Mouse (Mus musculus) gastrocnemius, postnatal 36 days (tissue): ENCODE measurements around the gene Olfr344. TPM values are rescaled to one million over a fixed set of nuclear protein-coding genes. Genes with fewer than 3 reads are reported as not detected.

Source experiments
- DNase-seq, 2 experiments: peaks; one replicate each; pipeline ENCODE4 v3.0.0; 2022
- intact Hi-C: fragments of 180-260 bp; cut with DNase I; formaldehyde crosslinking; loops from one replicate; pipeline ENCODE4 v1.15.1; 2025
- long read RNA-seq, 2 experiments: library from polyadenylated mRNA; stranded (forward); transcript quantifications; one replicate each; pipeline ENCODE4 v2.0.0; 2021
- total RNA-seq, 2 experiments: library from RNA; stranded (reverse); gene quantifications; 2 replicates each; pipeline ENCODE4 v1.2.3; 2021

Gene Olfr344
- not detected for total RNA-seq
- long read RNA-seq, experiment 1: 0 reads
- long read RNA-seq, experiment 2: 0 reads

GRCm38 (mm10) chr2:36566362-36566761, at the start of gene Olfr344:
Gene Olfr344 (plus strand): TSS chr2:36566662.
- intact Hi-C loops: no loop called here
- DNase-seq: no peak

DNA sequence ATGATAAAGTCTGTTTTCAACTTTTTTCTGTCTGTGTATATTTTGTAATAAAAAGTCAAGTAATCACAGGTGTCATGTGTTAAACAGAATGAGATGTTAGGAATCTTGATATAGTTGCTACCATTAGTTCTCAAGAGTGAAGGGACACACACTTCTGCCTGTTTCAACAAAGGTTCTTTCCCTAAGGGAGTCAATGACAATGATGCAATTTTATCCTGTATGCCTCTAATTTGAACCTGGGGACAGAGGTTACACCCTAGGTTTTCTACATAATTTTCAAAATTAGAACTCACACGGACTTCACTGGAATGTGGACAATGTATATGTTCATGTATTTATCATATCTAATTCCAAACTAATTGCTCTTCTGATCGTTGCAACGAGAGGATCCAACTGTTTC, 41.8 kb upstream of the Olfr344 start, which contains the start of gene Olfr342:
Gene Olfr342, plus strand, starts transcription at position 301 of the 400 bp plus-strand sequence.
- intact Hi-C loops: no loop called here
- no peak for DNase-seq

DNA sequence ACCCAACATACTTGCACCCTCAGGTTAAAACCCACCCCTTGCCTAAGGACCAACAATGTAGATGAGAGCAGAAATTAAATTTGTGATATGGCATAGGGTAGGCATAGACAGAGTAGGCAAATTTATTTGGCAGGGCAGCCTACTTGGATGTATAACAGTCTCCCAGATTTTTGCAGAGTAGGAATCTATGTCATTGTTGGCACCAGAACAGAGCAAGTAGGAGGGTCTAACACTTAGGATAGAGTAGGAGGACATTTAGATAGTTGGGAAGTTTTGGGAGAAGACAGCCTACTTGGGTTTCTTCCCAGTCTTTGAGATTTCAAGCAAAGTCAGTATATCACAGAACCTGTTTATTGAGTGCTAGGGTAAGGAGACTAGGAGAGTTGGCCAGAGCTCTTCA, 1.3 kb upstream of the Olfr344 start:
- intact Hi-C loops: no loop called here
- DNase-seq: no peak

- no peak for DNase-seq
- intact Hi-C loops: no loop called here
Observed at GRCm38 (mm10) chr2:36567022-36567421, 560 bp downstream of the Olfr344 start.

DNA sequence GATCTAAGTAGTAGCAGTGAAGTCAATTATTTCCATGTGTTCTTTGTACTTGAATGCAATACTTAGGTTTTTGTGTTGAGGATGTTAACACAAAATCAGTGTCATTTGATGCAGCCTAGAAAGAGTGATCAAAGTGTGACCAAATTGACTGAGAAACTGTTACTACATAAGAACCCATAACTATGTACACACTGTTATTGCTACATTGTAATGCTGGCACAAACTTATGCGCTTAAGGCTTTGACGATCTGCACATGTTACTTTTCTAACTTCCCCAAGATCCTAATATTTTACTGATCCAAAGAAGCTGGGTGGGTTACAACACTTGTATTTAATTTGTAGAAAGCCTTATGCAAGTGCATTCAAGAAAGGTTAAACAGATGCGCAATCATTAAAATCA, 1.4 kb downstream of the Olfr344 start:
- intact Hi-C loops: no loop called here
- no peak for DNase-seq

Other genes starting within 250 kb of the Olfr344 start
- gene Olfr338, start 193.1 kb upstream of the Olfr344 start, total RNA-seq: not detected
- gene Olfr339, start 147.7 kb upstream of the Olfr344 start, total RNA-seq: not detected
- gene Olfr340, start 114.1 kb upstream of the Olfr344 start, total RNA-seq: not detected
- gene Olfr341, start 84.2 kb upstream of the Olfr344 start, total RNA-seq: not detected
- not detected for gene Olfr342, start 41.7 kb upstream of the Olfr344 start, total RNA-seq
- gene Olfr345, start 73.4 kb downstream of the Olfr344 start, total RNA-seq: not detected
- not detected for gene Olfr346, start 119.1 kb downstream of the Olfr344 start, total RNA-seq
- gene Olfr347, start 165.2 kb downstream of the Olfr344 start, total RNA-seq: not detected
- gene Olfr348, start 217.6 kb downstream of the Olfr344 start, total RNA-seq: not detected
- gene Olfr50, start 223.9 kb downstream of the Olfr344 start, total RNA-seq: not detected